Mouse (Mus musculus) CH12.LX (cell line): ENCODE data around the gene B3gnt6.

Experiments
- CTCF ChIP-seq, 2 experiments: IDR thresholded peaks in 1 of 2; conservative IDR thresholded peaks in 1 of 2; 2 replicates each; pipeline ENCODE4 v1.5.1; 2011 to 2012; ENCODE audit warnings: low read depth in 2 of 2, low read length in 2 of 2, improper control_type of control experiment in 1 of 2, inconsistent platforms in 1 of 2, mild to moderate bottlenecking in 1 of 2, moderate library complexity in 1 of 2
- GABPA ChIP-seq: IDR thresholded peaks from 2 replicates; pipeline ENCODE4 v1.6.1; 2012; ENCODE audit warnings: low read depth, low read length, improper control_type of control experiment, inconsistent platforms; ENCODE audit not compliant: insufficient replicate concordance
- POLR2AphosphoS2 ChIP-seq: IDR thresholded peaks from 2 replicates; pipeline ENCODE4 v1.6.1; 2011; ENCODE audit warnings: low read depth, low read length, improper control_type of control experiment

DNA sequence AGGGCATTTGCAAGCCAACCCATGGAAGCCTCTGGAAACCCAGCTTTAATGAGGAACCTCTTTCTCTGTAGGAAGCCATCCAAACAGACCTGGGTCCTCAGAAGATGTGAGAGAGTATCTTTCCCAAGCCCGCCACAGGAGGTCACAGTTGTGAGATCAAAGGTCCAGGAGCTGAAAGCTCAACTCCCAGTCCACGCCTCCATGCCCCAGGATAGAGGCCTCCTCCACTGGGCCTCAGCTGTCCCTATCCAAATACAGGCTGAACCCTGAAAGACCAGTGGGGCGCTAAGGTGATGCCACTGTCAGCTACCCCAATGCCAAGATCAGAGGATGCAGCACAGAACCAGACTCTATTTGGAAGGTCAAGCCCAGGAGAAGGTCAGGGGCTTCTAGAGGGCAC lies 56.6 kb downstream of the B3gnt6 start:
- TF ChIP-seq CTCF (conservative IDR thresholded peaks at IDR 0.05 in 1 of 2, IDR thresholded peaks at IDR 0.05 in 1 of 2; ENCODE audit: low read depth in 2 of 2, low read length in 2 of 2) (no peak), GABPA (no peak), POLR2AphosphoS2 (no peak)
